Mouse (Mus musculus) myocyte (in vitro differentiated cells): ENCODE measurements around the gene Slc17a3.

Source experiments
- CEBPB ChIP-seq: IDR thresholded peaks from 2 replicates; pipeline ENCODE4 v1.6.1; 2011; ENCODE audit warnings: mild to moderate bottlenecking, moderate library complexity; ENCODE audit not compliant: poor library complexity, insufficient read depth, severe bottlenecking
- E2F4 ChIP-seq: IDR thresholded peaks from one replicate; pipeline ENCODE4 v1.6.1; 2011; ENCODE audit warnings: mild to moderate bottlenecking, control low read depth, moderate library complexity; ENCODE audit not compliant: insufficient read depth
- MAX ChIP-seq: IDR thresholded peaks from one replicate; pipeline ENCODE4 v1.6.1; 2011; ENCODE audit warnings: low read depth, mild to moderate bottlenecking, control low read depth
- MYOD1 ChIP-seq, 3 experiments: IDR thresholded peaks; one replicate each; pipeline ENCODE4 v1.6.1; 2011; ENCODE audit warnings: control low read depth in 2 of 3, low read depth in 2 of 3, mild to moderate bottlenecking in 2 of 3, moderate library complexity in 1 of 3; ENCODE audit not compliant: insufficient read length in 2 of 3, control insufficient read depth in 1 of 3
- MYOG ChIP-seq, 3 experiments: IDR thresholded peaks; one replicate each; pipeline ENCODE4 v1.6.1; 2011; ENCODE audit warnings: control low read depth in 2 of 3, low read depth in 2 of 3, mild to moderate bottlenecking in 2 of 3; ENCODE audit not compliant: insufficient read length in 2 of 3, control insufficient read depth in 1 of 3, insufficient read depth in 1 of 3
- POLR2A ChIP-seq: IDR thresholded peaks from one replicate; pipeline ENCODE4 v1.6.1; 2011; ENCODE audit warnings: low read depth, mild to moderate bottlenecking, control low read depth, moderate library complexity; ENCODE audit not compliant: insufficient read length
- POLR2AphosphoS2 ChIP-seq: IDR thresholded peaks from one replicate; pipeline ENCODE4 v1.6.1; 2011; ENCODE audit warnings: low read depth, control low read depth; ENCODE audit not compliant: insufficient read length
- REST ChIP-seq: IDR thresholded peaks from one replicate; pipeline ENCODE4 v1.6.1; 2011; ENCODE audit warnings: mild to moderate bottlenecking, control low read depth, moderate library complexity; ENCODE audit not compliant: insufficient read depth, insufficient read length
- SRF ChIP-seq: IDR thresholded peaks from one replicate; pipeline ENCODE4 v1.6.1; 2011; ENCODE audit warnings: low read depth; ENCODE audit not compliant: control insufficient read depth, insufficient read length
- TCF12 ChIP-seq: IDR thresholded peaks from one replicate; pipeline ENCODE4 v1.6.1; 2011; ENCODE audit warnings: mild to moderate bottlenecking, control low read depth; ENCODE audit not compliant: poor library complexity, insufficient read depth, severe bottlenecking
- TCF3 ChIP-seq: IDR thresholded peaks from one replicate; pipeline ENCODE4 v1.6.1; 2011; ENCODE audit warnings: low read depth, control low read depth; ENCODE audit not compliant: insufficient read length
- USF1 ChIP-seq: IDR thresholded peaks from one replicate; pipeline ENCODE4 v1.6.1; 2011; ENCODE audit warnings: low read depth, mild to moderate bottlenecking, control low read depth, moderate library complexity

DNA sequence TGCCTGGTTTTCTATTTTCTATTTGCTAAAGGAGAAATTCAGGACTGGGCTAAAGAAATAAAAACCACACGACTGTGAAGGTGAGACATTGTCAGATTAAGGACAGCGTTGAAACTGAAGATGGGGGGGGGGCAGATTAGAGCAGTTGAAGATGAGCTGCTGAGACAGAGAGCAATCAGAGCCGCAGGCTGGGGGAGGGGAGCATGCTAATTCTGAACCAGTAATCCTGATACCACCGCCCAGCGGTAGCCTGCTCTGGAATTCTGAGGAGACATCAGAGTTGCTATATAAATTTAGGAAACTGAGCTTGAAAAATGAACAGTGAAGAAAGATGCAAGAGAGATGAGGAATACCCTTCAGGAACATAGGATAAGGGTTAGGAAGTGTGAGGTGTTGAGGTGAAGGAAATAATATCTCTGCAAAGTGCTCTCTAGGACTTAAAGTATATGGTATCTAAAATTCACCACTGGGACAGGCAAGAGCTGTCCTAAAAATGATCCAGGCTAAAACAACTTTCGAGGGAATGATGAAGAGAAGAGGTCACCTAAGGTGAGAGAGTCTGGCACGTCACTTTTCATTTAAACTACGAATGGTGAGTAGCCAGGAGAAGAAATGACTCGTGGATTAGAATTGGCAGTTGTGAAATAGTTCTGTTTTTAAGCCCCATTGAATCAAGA is 53.5 kb downstream of the Slc17a3 start:
- TF ChIP-seq POLR2AphosphoS2 (no peak), TCF3 (no peak), E2F4 (no peak), POLR2A (no peak), SRF (no peak), USF1 (no peak), TCF12 (no peak), REST (no peak), MAX (no peak), CEBPB (no peak), MYOG (IDR thresholded peaks at IDR 0.05; ENCODE audit: control insufficient read depth in 1 of 3, insufficient read depth in 1 of 3, insufficient read length in 2 of 3, low read depth in 2 of 3) (no peak), MYOD1 (IDR thresholded peaks at IDR 0.05; ENCODE audit: control insufficient read depth in 1 of 3, insufficient read length in 2 of 3, low read depth in 2 of 3) (no peak)
